Mouse (Mus musculus): ENCODE data around the gene Cyp4f18. TPM values are rescaled to one million over a fixed set of nuclear protein-coding genes. Genes with fewer than 3 reads are reported as not detected.

Cyp4f18 gene
- total and polyA plus RNA-seq, 3 experiments, result 8.1 to 19.0 (median 15.7) TPM

Other genes starting within 250 kb of the Cyp4f18 start
- 1 to 10 TPM; 4.7 to 6.6 TPM for gene Zfp709, start 127.6 kb downstream of the Cyp4f18 start, total RNA-seq (2021)
- gene Zfp709, start 127.6 kb downstream of the Cyp4f18 start, polyA plus RNA-seq (2012; rRNA removed), result 0.10 and 0.19 TPM in 2 replicates
- 1 to 10 TPM; 5.7 to 7.3 TPM for gene Zfp882, start 101.0 kb downstream of the Cyp4f18 start, total RNA-seq (2021)
- gene Zfp882, start 101.0 kb downstream of the Cyp4f18 start, polyA plus RNA-seq (2012; rRNA removed), result 0.11 and 0.21 TPM in 2 replicates
- gene Zfp617, start 101.0 kb downstream of the Cyp4f18 start, total RNA-seq (2021), result 10 to 100 TPM; 26.8 to 45.2 TPM
- 0.59 and 0.71 TPM in 2 replicates for gene Zfp617, start 101.0 kb downstream of the Cyp4f18 start, polyA plus RNA-seq (2012; rRNA removed)
- 10 to 100 TPM; 17.0 to 26.0 TPM for gene Zfp961, start 58.6 kb downstream of the Cyp4f18 start, total RNA-seq (2021)
- 0.71 and 1.3 TPM in 2 replicates for gene Zfp961, start 58.6 kb downstream of the Cyp4f18 start, polyA plus RNA-seq (2012; rRNA removed)
- not detected for gene Olfr372, start 31.6 kb upstream of the Cyp4f18 start, total RNA-seq (2021)
- not detected in 2 replicates for gene Olfr372, start 31.6 kb upstream of the Cyp4f18 start, polyA plus RNA-seq (2012; rRNA removed)
- gene Olfr373, start 73.6 kb upstream of the Cyp4f18 start, total RNA-seq (2021), result not detected
- gene Olfr373, start 73.6 kb upstream of the Cyp4f18 start, polyA plus RNA-seq (2012; rRNA removed), result not detected in 2 replicates
- gene Olfr374, start 97.4 kb upstream of the Cyp4f18 start, total RNA-seq (2021), result not detected
- not detected in 2 replicates for gene Olfr374, start 97.4 kb upstream of the Cyp4f18 start, polyA plus RNA-seq (2012; rRNA removed)
- 100 to 1,000 TPM; 188 to 222 TPM for gene Tpm4, start 125.3 kb upstream of the Cyp4f18 start, total RNA-seq (2021)
- gene Tpm4, start 125.3 kb upstream of the Cyp4f18 start, polyA plus RNA-seq (2012; rRNA removed), result 30.1 and 33.3 TPM in 2 replicates
- 10 to 100 TPM; 61.7 to 79.3 TPM for gene Rab8a, start 151.6 kb upstream of the Cyp4f18 start, total RNA-seq (2021)
- gene Rab8a, start 151.6 kb upstream of the Cyp4f18 start, polyA plus RNA-seq (2012; rRNA removed), result 16.2 and 16.9 TPM in 2 replicates
- not detected for gene Hsh2d, start 180.0 kb upstream of the Cyp4f18 start, total RNA-seq (2021)
- gene Hsh2d, start 180.0 kb upstream of the Cyp4f18 start, polyA plus RNA-seq (2012; rRNA removed), result 0.17 TPM in 1 of 2 replicates, not detected in the other
- gene Cib3, start 203.2 kb upstream of the Cyp4f18 start, total RNA-seq (2021), result not detected
- 0.07 TPM in 1 of 2 replicates, not detected in the other for gene Cib3, start 203.2 kb upstream of the Cyp4f18 start, polyA plus RNA-seq (2012; rRNA removed)
- not detected for gene Gm11034, start 204.0 kb upstream of the Cyp4f18 start, total RNA-seq (2021)
- gene Gm11034, start 204.0 kb upstream of the Cyp4f18 start, polyA plus RNA-seq (2012; rRNA removed), result not detected in 2 replicates
- 10 to 100 TPM; 58.6 to 63.8 TPM for gene Fam32a, start 210.1 kb upstream of the Cyp4f18 start, total RNA-seq (2021)
- 21.0 and 23.3 TPM in 2 replicates for gene Fam32a, start 210.1 kb upstream of the Cyp4f18 start, polyA plus RNA-seq (2012; rRNA removed)
- 10 to 100 TPM; 66.3 to 67.8 TPM for gene Ap1m1, start 230.4 kb upstream of the Cyp4f18 start, total RNA-seq (2021)
- 62.1 and 75.1 TPM in 2 replicates for gene Ap1m1, start 230.4 kb upstream of the Cyp4f18 start, polyA plus RNA-seq (2012; rRNA removed)

Measured in adrenal gland, adult 2 months (tissue).